Mouse (Mus musculus) liver, embryonic 11.5 days (tissue): ENCODE measurements around the gene Cep44. TPM values are rescaled to one million over a fixed set of nuclear protein-coding genes. Genes with fewer than 3 reads are reported as not detected.

ENCODE experiments used
- ATAC-seq: fragments of 200-750 bp; cut with Nextera tagmentation; replicated peaks from 2 replicates; pipeline ENCODE4 v1.8.0; 2017; ENCODE audit warnings: moderate number of reproducible peaks, mild to moderate bottlenecking, moderate TSS enrichment, moderate library complexity; ENCODE audit not compliant: low FRiP score
- DNase-seq: peaks from one replicate; pipeline ENCODE4 v3.0.0-alpha.2; 2017; ENCODE audit warnings: low spot score
- H3K27ac ChIP-seq: fragments of 300-500 bp; sonication (generic); 2 replicates; pipeline ENCODE4 v1.5.1; 2014; ENCODE audit warnings: mild to moderate bottlenecking, low read depth, low read length, control low read depth
- H3K27me3 ChIP-seq: fragments of 300-500 bp; sonication (generic); replicated peaks from 2 replicates; pipeline ENCODE4 v1.6.1; 2014; ENCODE audit warnings: low read length, mixed read lengths; ENCODE audit not compliant: control insufficient read depth, insufficient read depth
- H3K36me3 ChIP-seq: fragments of 300-500 bp; sonication (generic); 2 replicates; pipeline ENCODE4 v1.6.1; 2014; ENCODE audit warnings: mild to moderate bottlenecking, low read length, moderate library complexity, mixed read lengths; ENCODE audit not compliant: control insufficient read depth, insufficient read depth
- H3K4me1 ChIP-seq: fragments of 300-500 bp; sonication (generic); replicated peaks from 2 replicates; pipeline ENCODE4 v1.6.1; 2014; ENCODE audit warnings: low read length, mixed read lengths; ENCODE audit not compliant: control insufficient read depth, insufficient read depth
- H3K4me2 ChIP-seq: fragments of 300-500 bp; sonication (generic); 2 replicates; pipeline ENCODE4 v1.6.1; 2014; ENCODE audit warnings: mild to moderate bottlenecking, control low read depth, moderate library complexity
- H3K4me3 ChIP-seq: fragments of 300-500 bp; sonication (generic); 2 replicates; pipeline ENCODE4 v1.5.1; 2014; ENCODE audit warnings: low read depth, low read length, control low read depth
- H3K9ac ChIP-seq: fragments of 300-500 bp; sonication (generic); 2 replicates; pipeline ENCODE4 v1.6.1; 2014; ENCODE audit warnings: low read depth, low read length, control low read depth
- H3K9me3 ChIP-seq: fragments of 300-500 bp; sonication (generic); 2 replicates; pipeline ENCODE4 v1.6.1; 2016; ENCODE audit warnings: low read length, inconsistent platforms, mixed read lengths; ENCODE audit not compliant: control insufficient read depth
- WGBS: fragments of 180-500 bp; shearing (Covaris S2); extraction: QIAGEN DNeasy Blood & Tissue Kit; methylation state at CpG from one replicate; pipeline ENCODE4 v1.1.7; 2014; 5-methylcytosine and 5-hydroxymethylcytosine counted together
- microRNA-seq: library from miRNA; unstranded; fragments of <30 nt; microRNA quantifications from one replicate; pipeline ENCODE4, GENCODE M21; 2017; ENCODE audit warnings: borderline number of aligned reads
- polyA plus RNA-seq: library from polyadenylated mRNA; unstranded; fragments of >200 nt; fragmentation: Nextera tagmentation; extraction: Ambion mirVana; gene quantifications from 2 replicates; pipeline ENCODE4 v1.2.1, GENCODE M21; 2014

The Cep44 gene
- polyA plus RNA-seq, 1 experiment from 2014 or later: 40.9 TPM

DNA sequence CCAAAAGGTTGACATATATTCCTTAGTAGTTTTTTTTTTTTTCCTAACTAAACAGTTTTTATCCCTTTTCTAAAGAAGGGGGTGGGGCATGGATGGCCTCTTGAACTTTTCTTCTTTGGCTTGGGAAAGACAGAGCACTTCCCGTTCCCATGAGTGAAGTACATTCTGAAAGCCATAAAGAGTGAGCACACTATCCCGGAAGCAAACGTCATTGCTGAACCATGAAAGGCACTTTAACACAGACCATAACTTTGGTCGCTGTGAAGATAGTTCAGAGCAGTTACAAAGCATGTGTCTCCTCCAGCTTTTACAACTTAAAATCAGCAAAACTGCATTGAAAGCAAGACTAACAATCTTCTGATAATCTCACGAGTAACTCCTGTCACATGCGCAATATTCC, 32.0 kb downstream of the Cep44 start:
- Histone ChIP-seq H3K36me3 (no peaks in the 10 kb centered on the region), H3K4me3 (no peak overlapping the region), H3K9me3 (no peaks in the 10 kb centered on the region), H3K27me3 (no peaks in the 10 kb centered on the region), H3K27ac (no peak overlapping the region), H3K9ac (no peak overlapping the region), H3K4me1 (no peaks in the 10 kb centered on the region), H3K4me2 (no peak overlapping the region)
- 79% methylated on average over 6 of the region's 6 CpGs for whole genome bisulfite sequencing
- no peak for DNase-seq
- no peak for ATAC-seq

- ATAC-seq (no peak), DNase-seq (no peak)
- H3K4me1 ChIP-seq: no peaks in the 10 kb centered on the region
- no peaks in the 10 kb centered on the region for H3K36me3 ChIP-seq
- 71% methylated on average over 4 of the region's 4 CpGs for WGBS
- no peak overlapping the region for H3K4me3 ChIP-seq
- H3K4me2 ChIP-seq: no peak overlapping the region
- H3K9ac ChIP-seq: no peak overlapping the region
- H3K27ac ChIP-seq: no peak overlapping the region
- H3K27me3 ChIP-seq: no peaks in the 10 kb centered on the region
- H3K9me3 ChIP-seq: no peaks in the 10 kb centered on the region
Measured at GRCm38 (mm10) chr8:56508952-56509479, 41.8 kb downstream of the Cep44 start.

- Histone ChIP-seq H3K27ac (no peak overlapping the region), H3K36me3 (no peaks in the 10 kb centered on the region), H3K4me3 (no peak overlapping the region), H3K9me3 (no peaks in the 10 kb centered on the region), H3K4me1 (no peaks in the 10 kb centered on the region), H3K27me3 (no peaks in the 10 kb centered on the region), H3K9ac (no peak overlapping the region), H3K4me2 (no peak overlapping the region)
- ATAC-seq: no peak
- WGBS: 75% methylated on average over 3 of the region's 3 CpGs
- DNase-seq: no peak
Measured at GRCm38 (mm10) chr8:56508318-56508951, 42.4 kb downstream of the Cep44 start.

- Histone ChIP-seq H3K36me3 (no peaks in the 10 kb centered on the region), H3K9me3 (no peaks in the 10 kb centered on the region), H3K4me1 (no peaks in the 10 kb centered on the region), H3K27me3 (no peaks in the 10 kb centered on the region), H3K9ac (no peak overlapping the region), H3K4me3 (no peak overlapping the region), H3K4me2 (no peak overlapping the region), H3K27ac (no peak overlapping the region)
- ATAC-seq (no peak), DNase-seq (no peak)
Measured at GRCm38 (mm10) chr8:56501911-56502310, 48.9 kb downstream of the Cep44 start.

DNA sequence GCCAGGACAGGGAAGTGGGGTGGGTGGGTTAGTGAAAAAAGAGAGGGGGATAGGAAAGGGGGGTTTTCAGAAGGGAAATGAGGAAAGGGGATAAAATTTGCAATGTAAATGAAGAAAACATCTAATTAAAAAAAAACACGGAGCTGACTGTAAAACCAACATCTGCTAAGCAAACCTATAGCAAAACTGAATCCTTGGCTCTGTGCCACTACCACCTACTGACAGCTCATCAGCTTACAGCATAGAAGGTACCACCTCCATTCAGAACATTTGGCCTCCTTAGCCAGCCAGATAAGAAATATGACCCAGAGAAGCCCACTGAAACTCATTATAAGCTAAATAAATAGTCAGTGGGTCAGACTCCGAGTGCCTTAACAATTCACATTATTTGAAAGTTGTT, 61.4 kb downstream of the Cep44 start:
- Histone ChIP-seq H3K4me2 (no peak overlapping the region), H3K27me3 (no peaks in the 10 kb centered on the region), H3K27ac (no peak overlapping the region), H3K4me1 (no peaks in the 10 kb centered on the region), H3K9ac (no peak overlapping the region), H3K4me3 (no peak overlapping the region), H3K9me3 (no peaks in the 10 kb centered on the region), H3K36me3 (no peaks in the 10 kb centered on the region)
- DNase-seq (no peak), ATAC-seq (no peak)
- WGBS: 46% methylated on average over 2 of the region's 2 CpGs

DNA sequence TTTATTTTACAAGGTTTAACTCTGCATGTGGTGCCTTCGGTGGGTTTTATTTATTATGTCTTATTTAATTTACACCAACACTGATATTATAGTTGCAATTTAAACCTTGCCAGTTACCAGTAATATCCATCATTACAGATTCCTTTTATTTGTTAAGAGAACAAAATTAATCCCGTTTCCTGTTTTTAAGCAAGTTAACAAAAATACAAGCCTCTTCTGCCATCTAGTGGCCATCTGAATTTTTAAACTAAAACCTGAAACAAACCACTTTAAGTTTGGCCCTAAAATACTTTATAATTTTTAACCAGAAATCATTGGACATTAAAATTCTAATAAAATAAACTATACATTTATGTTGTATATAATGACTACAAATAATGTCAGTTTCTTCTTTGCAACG, 64.8 kb downstream of the Cep44 start:
- DNase-seq (no peak), ATAC-seq (no peak)
- no peaks in the 10 kb centered on the region for H3K27me3 ChIP-seq
- no peaks in the 10 kb centered on the region for H3K4me1 ChIP-seq
- no peak overlapping the region for H3K4me2 ChIP-seq
- no peak overlapping the region for H3K27ac ChIP-seq
- no peak overlapping the region for H3K9ac ChIP-seq
- 42% methylated on average over 3 of the region's 3 CpGs for WGBS
- no peaks in the 10 kb centered on the region for H3K36me3 ChIP-seq
- no peak overlapping the region for H3K4me3 ChIP-seq
- no peaks in the 10 kb centered on the region for H3K9me3 ChIP-seq

Small RNA genes within 50 kb of the gene (microRNA-seq; reads per million reads assigned to microRNA genes)
- not detected for gene Gm25992

Other genes with a start within 250 kb of the Cep44 start
- 55.4 and 57.2 TPM in 2 replicates for gene Fbxo8, start within 50 bp of the Cep44 start, polyA plus RNA-seq